Mouse (Mus musculus) stomach, embryonic 15.5 days (tissue): Measurements from ENCODE around the gene Tspan7. TPM values are rescaled to one million over a fixed set of nuclear protein-coding genes. Genes with fewer than 3 reads are reported as not detected.
A peak's percentile ranks its signal among the peaks of the same experiment; 100 is the strongest.

Experiments
- ATAC-seq: fragments of 200-750 bp; cut with Nextera tagmentation; 2 replicates; pipeline ENCODE4 v1.8.0; 2017; ENCODE audit warnings: low read depth, moderate number of reproducible peaks, moderate TSS enrichment; ENCODE audit not compliant: insufficient read depth, low FRiP score
- H3K27ac ChIP-seq: fragments of 300-500 bp; sonication (generic); 2 replicates; pipeline ENCODE4 v1.5.1; 2015; ENCODE audit warnings: mild to moderate bottlenecking, inconsistent platforms
- H3K27me3 ChIP-seq: fragments of 300-500 bp; sonication (generic); replicated peaks from 2 replicates; pipeline ENCODE4 v1.6.1; 2015; ENCODE audit warnings: inconsistent platforms
- H3K36me3 ChIP-seq: fragments of 300-500 bp; sonication (generic); 2 replicates; pipeline ENCODE4 v1.6.1; 2015; ENCODE audit warnings: inconsistent platforms
- H3K4me1 ChIP-seq: fragments of 300-500 bp; sonication (generic); 2 replicates; pipeline ENCODE4 v1.6.1; 2015; ENCODE audit warnings: inconsistent platforms
- H3K4me2 ChIP-seq: fragments of 300-500 bp; sonication (generic); 2 replicates; pipeline ENCODE4 v1.6.1; 2015; ENCODE audit warnings: mild to moderate bottlenecking, inconsistent platforms
- H3K4me3 ChIP-seq: fragments of 300-500 bp; sonication (generic); replicated peaks from 2 replicates; pipeline ENCODE4 v1.5.1; 2015; ENCODE audit warnings: inconsistent platforms
- H3K9ac ChIP-seq: fragments of 300-500 bp; sonication (generic); 2 replicates; pipeline ENCODE4 v1.6.1; 2015; ENCODE audit warnings: inconsistent platforms
- H3K9me3 ChIP-seq: fragments of 300-500 bp; sonication (generic); 2 replicates; pipeline ENCODE4 v1.6.1; 2016; ENCODE audit warnings: inconsistent platforms
- WGBS: fragments of 180-500 bp; shearing (Covaris S2); methylation state at CpG from one replicate; pipeline ENCODE4 v1.1.7; 2015; 5-methylcytosine and 5-hydroxymethylcytosine counted together
- polyA plus RNA-seq: library from polyadenylated mRNA; unstranded; fragments of >200 nt; fragmentation: Nextera tagmentation; extraction: Ambion mirVana; gene quantifications from 2 replicates; pipeline ENCODE4 v1.2.1, GENCODE M21; 2015

Tspan7 gene
- polyA plus RNA-seq, 1 experiment from 2014 or later: 119 TPM

GRCm38 (mm10) chrX:10514417-10514816 lies 29.5 kb downstream of the Tspan7 start:
- Histone ChIP-seq H3K27me3 (no peaks in the 10 kb centered on the region), H3K27ac (no peak overlapping the region), H3K9ac (no peak overlapping the region), H3K4me2 (no peak overlapping the region), H3K9me3 (no peaks in the 10 kb centered on the region), H3K4me3 (no peak overlapping the region), H3K4me1 (no peaks in the 10 kb centered on the region), H3K36me3 (no peaks in the 10 kb centered on the region)
- no peak for ATAC-seq
- WGBS: 47% methylated on average over 5 of the region's 5 CpGs

GRCm38 (mm10) chrX:10514971-10515370 lies 30.0 kb downstream of the Tspan7 start:
- WGBS: 59% methylated on average over 3 of the region's 3 CpGs

GRCm38 (mm10) chrX:10516448-10516847 lies 31.5 kb downstream of the Tspan7 start:
- H3K9me3 ChIP-seq: no peaks in the 10 kb centered on the region
- no peaks in the 10 kb centered on the region for H3K4me1 ChIP-seq
- no peaks in the 10 kb centered on the region for H3K27me3 ChIP-seq
- no peak overlapping the region for H3K4me2 ChIP-seq
- H3K27ac ChIP-seq: no peak overlapping the region
- no peak overlapping the region for H3K4me3 ChIP-seq
- no peaks in the 10 kb centered on the region for H3K36me3 ChIP-seq
- H3K9ac ChIP-seq: no peak overlapping the region
- ATAC-seq: no peak
- WGBS: 73% methylated on average over 7 of the region's 7 CpGs

More at GRCm38 (mm10) chrX:10514971-10515370, 30.0 kb downstream of the Tspan7 start:
- H3K36me3 ChIP-seq: no peaks in the 10 kb centered on the region
- H3K9me3 ChIP-seq: no peaks in the 10 kb centered on the region
- H3K4me2 ChIP-seq: no peak overlapping the region
- H3K4me3 ChIP-seq: no peak overlapping the region
- no peak overlapping the region for H3K9ac ChIP-seq
- no peak for ATAC-seq
- no peak overlapping the region for H3K27ac ChIP-seq
- H3K27me3 ChIP-seq: no peaks in the 10 kb centered on the region
- H3K4me1 ChIP-seq: no peaks in the 10 kb centered on the region

DNA sequence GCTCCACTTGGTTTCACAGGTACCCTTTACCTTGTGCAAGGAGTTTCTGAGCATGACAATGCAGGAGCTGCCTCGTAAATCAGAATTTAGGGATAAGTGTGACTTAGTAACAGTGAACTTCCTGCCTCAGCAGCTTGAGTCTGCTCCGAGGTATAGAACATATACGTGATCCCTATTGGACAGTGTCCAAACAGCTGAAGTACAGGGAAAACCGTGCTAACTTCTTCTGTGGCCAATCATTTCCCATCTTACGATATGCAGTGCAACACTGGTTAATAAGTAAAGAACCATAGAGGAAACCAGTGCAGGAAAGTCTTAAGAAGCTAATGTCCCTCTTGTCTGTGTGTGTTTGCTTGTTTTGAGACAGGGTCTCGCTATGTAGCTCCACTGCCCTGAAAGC lies 32.0 kb downstream of the Tspan7 start:
- no peak overlapping the region for H3K9ac ChIP-seq
- no peak overlapping the region for H3K27ac ChIP-seq
- H3K4me1 ChIP-seq: no peaks in the 10 kb centered on the region
- 68% methylated on average over 6 of the region's 6 CpGs for WGBS
- no peak overlapping the region for H3K4me3 ChIP-seq
- no peaks in the 10 kb centered on the region for H3K36me3 ChIP-seq
- H3K4me2 ChIP-seq: no peak overlapping the region
- no peaks in the 10 kb centered on the region for H3K9me3 ChIP-seq
- H3K27me3 ChIP-seq: no peaks in the 10 kb centered on the region
- no peak for ATAC-seq

DNA sequence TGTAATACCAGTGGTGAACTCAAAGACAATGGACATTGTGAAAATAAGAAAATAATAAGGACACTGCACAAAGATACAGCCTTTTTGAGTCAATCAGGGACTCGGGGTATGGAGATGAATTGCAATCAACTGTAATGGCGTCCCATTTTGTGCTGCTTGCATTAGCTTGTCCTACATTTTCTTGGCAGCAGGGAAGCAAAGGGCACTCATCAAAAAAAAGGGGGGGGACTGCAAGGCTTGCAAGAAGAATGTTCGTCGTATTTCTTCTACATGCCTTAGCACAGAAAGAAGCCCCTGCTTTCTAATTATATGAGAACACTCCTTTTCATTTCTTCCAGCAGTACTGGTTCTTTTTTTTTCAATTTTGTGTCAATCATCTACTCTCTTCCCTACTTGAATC lies 32.8 kb downstream of the Tspan7 start:
- WGBS: 77% methylated on average over 4 of the region's 4 CpGs

GRCm38 (mm10) chrX:10518510-10518909 lies 33.6 kb downstream of the Tspan7 start:
- Histone ChIP-seq H3K9me3 (no peaks in the 10 kb centered on the region), H3K4me2 (no peak overlapping the region), H3K27ac (no peak overlapping the region), H3K4me1 (no peaks in the 10 kb centered on the region), H3K9ac (no peak overlapping the region), H3K27me3 (no peaks in the 10 kb centered on the region), H3K36me3 (no peaks in the 10 kb centered on the region), H3K4me3 (no peak overlapping the region)
- ATAC-seq: no peak
- 37% methylated on average over 5 of the region's 5 CpGs for WGBS

More for the DNA sequence above, 32.8 kb downstream of the Tspan7 start:
- Histone ChIP-seq H3K9ac (no peak overlapping the region), H3K4me3 (no peak overlapping the region), H3K4me2 (no peak overlapping the region), H3K27ac (no peak overlapping the region), H3K9me3 (no peaks in the 10 kb centered on the region), H3K36me3 (no peaks in the 10 kb centered on the region), H3K4me1 (no peaks in the 10 kb centered on the region), H3K27me3 (no peaks in the 10 kb centered on the region)
- ATAC-seq: no peak

GRCm38 (mm10) chrX:10535450-10535849 lies 50.5 kb downstream of the Tspan7 start:
- H3K27ac ChIP-seq: no peak overlapping the region
- H3K4me3 ChIP-seq: no peak overlapping the region
- no peak overlapping the region for H3K9ac ChIP-seq
- no peaks in the 10 kb centered on the region for H3K27me3 ChIP-seq
- H3K4me2 ChIP-seq: no peak overlapping the region
- no peaks in the 10 kb centered on the region for H3K36me3 ChIP-seq
- 30% methylated on average over 2 of the region's 2 CpGs for WGBS
- no peak for ATAC-seq
- H3K9me3 ChIP-seq: no peaks in the 10 kb centered on the region
- no peaks in the 10 kb centered on the region for H3K4me1 ChIP-seq

DNA sequence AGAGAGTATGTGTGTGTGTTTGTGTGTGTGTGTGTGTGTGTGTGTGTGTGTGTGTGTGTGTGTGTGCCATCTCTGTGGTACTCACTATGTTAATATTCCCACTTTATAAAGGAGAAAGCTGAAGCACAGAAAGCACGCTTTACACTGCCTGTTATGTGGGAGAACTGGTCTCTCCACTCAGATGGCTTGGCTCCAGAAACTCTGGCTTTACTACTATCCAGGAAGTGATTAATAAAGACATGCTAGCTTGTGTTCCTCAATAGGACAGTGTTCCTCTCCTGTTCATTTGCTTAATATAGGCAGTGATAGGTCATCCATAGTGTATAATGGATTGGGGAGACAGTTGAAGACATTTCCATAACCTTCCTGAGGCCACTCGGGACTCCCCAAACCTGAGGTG lies 54.1 kb downstream of the Tspan7 start:
- no peaks in the 10 kb centered on the region for H3K36me3 ChIP-seq
- no peak overlapping the region for H3K4me3 ChIP-seq
- H3K9ac ChIP-seq: no peak overlapping the region
- H3K27ac ChIP-seq: peak overlapping the region; percentile 35; the same call in 1 of the 2 replicates
- H3K4me2 ChIP-seq: no peak overlapping the region
- 56% methylated on average over 2 of the region's 2 CpGs for WGBS
- peak; percentile 39; the same call in 1 of the 2 replicates for ATAC-seq
- H3K9me3 ChIP-seq: no peaks in the 10 kb centered on the region
- no peaks in the 10 kb centered on the region for H3K27me3 ChIP-seq
- no peaks in the 10 kb centered on the region for H3K4me1 ChIP-seq

DNA sequence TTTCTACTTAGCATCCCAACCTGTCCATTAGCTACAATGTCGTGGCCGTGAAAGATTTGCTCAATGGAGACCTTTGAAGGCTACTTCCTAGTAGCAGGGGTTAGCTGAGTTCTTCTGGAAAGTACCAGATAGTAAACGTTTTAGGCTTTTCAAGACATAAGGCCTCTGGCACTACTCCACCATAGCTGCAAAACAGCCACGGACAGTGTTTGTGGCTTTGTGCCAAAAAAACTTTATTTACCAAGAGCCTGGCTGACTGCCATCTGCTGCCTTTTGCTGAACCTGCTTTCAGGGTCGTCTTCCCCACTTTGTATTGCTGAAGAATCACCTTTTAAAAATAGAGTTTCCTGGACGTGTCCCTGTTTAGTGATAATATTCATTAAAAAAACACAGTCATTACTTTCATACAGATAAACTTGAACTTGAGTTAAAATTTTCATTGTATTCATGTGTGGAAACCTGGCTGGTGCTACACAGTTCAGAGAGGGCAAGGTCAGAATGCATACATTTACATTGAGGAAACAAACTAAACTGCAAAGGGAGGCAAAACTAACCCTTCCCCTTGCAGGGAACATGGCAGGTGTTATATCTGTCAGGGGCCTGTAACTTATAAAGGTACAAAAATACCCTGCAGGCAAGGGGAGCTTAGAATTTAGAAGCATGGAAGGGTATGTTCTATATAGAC lies 54.7 kb downstream of the Tspan7 start:
- peak; percentile 27; the same call in 1 of the 2 replicates for ATAC-seq
- Histone ChIP-seq H3K9ac (no peak overlapping the region), H3K4me2 (no peak overlapping the region), H3K4me3 (no peak overlapping the region), H3K9me3 (no peaks in the 10 kb centered on the region), H3K36me3 (no peaks in the 10 kb centered on the region), H3K27me3 (no peaks in the 10 kb centered on the region), H3K27ac (peak overlapping the region; percentile 35; the same call in 1 of the 2 replicates), H3K4me1 (no peaks in the 10 kb centered on the region)
- 34% methylated on average over 6 of the region's 6 CpGs for WGBS

DNA sequence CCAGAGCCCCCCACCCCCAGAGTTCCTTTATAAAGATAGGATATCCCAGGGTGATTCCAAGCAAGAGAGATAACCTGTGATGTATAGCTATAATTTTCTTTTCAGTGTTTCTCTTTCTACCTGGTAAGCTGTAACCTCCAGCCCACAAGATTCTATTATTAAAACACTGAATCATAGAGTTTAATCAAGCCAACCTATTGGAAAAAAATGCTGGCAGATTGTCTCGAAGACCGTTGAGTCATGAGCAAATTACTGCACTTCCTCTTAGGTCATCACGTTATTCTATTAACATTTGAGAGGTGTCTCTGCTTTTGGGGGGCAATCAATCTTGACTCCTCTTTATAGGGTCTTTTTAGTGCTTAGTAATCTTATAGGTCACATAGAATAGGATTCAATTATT lies 61.9 kb downstream of the Tspan7 start:
- Histone ChIP-seq H3K27ac (no peak overlapping the region), H3K27me3 (no peaks in the 10 kb centered on the region), H3K4me2 (no peak overlapping the region), H3K9me3 (no peaks in the 10 kb centered on the region), H3K4me3 (no peak overlapping the region), H3K36me3 (no peaks in the 10 kb centered on the region), H3K9ac (no peak overlapping the region), H3K4me1 (no peaks in the 10 kb centered on the region)
- WGBS: 80% methylated on average over 3 of the region's 3 CpGs
- ATAC-seq: no peak

GRCm38 (mm10) chrX:10549708-10550107 lies 64.8 kb downstream of the Tspan7 start:
- WGBS: 78% methylated on average over 3 of the region's 3 CpGs
- Histone ChIP-seq H3K9ac (no peak overlapping the region), H3K9me3 (no peaks in the 10 kb centered on the region), H3K27me3 (no peaks in the 10 kb centered on the region), H3K4me1 (no peaks in the 10 kb centered on the region), H3K4me2 (no peak overlapping the region), H3K4me3 (no peak overlapping the region), H3K36me3 (no peaks in the 10 kb centered on the region), H3K27ac (no peak overlapping the region)
- no peak for ATAC-seq

DNA sequence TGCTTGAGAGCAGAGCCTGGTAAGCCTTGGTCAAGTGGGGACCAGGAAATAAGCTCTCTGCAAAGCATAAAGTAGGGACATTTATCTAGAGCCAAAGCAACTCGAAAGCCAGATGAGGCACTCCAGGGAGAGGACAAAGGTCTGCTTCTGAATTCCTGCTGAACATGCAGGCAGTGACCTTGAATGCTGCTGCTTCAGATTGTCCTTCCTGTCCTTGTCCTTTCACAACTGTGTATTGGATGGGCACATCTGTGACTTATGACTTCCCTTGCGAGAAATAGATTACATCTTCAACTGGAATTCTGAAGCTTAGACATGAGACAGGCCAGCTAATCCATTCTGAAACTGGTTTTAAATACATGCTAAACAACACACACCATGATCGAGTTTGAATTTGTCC lies 71.9 kb downstream of the Tspan7 start:
- Histone ChIP-seq H3K36me3 (no peaks in the 10 kb centered on the region), H3K27ac (no peak overlapping the region), H3K27me3 (no peaks in the 10 kb centered on the region), H3K4me3 (no peak overlapping the region), H3K4me1 (no peaks in the 10 kb centered on the region), H3K9me3 (no peaks in the 10 kb centered on the region), H3K9ac (no peak overlapping the region), H3K4me2 (no peak overlapping the region)
- no peak for ATAC-seq
- WGBS: 67% methylated on average over 3 of the region's 3 CpGs

GRCm38 (mm10) chrX:10557596-10557995 lies 72.6 kb downstream of the Tspan7 start:
- Histone ChIP-seq H3K36me3 (no peaks in the 10 kb centered on the region), H3K4me2 (no peak overlapping the region), H3K4me3 (no peak overlapping the region), H3K4me1 (no peaks in the 10 kb centered on the region), H3K27me3 (no peaks in the 10 kb centered on the region), H3K27ac (no peak overlapping the region), H3K9ac (no peak overlapping the region), H3K9me3 (no peaks in the 10 kb centered on the region)
- WGBS: 80% methylated on average over 5 of the region's 5 CpGs
- ATAC-seq: no peak
